Mouse (Mus musculus): ENCODE data around the gene Ppp2r2c. TPM values are rescaled to one million over a fixed set of nuclear protein-coding genes. Genes with fewer than 3 reads are reported as not detected.

The Ppp2r2c gene
- polyA plus RNA-seq (2017; shearing (Covaris generic)), result not detected

DNA sequence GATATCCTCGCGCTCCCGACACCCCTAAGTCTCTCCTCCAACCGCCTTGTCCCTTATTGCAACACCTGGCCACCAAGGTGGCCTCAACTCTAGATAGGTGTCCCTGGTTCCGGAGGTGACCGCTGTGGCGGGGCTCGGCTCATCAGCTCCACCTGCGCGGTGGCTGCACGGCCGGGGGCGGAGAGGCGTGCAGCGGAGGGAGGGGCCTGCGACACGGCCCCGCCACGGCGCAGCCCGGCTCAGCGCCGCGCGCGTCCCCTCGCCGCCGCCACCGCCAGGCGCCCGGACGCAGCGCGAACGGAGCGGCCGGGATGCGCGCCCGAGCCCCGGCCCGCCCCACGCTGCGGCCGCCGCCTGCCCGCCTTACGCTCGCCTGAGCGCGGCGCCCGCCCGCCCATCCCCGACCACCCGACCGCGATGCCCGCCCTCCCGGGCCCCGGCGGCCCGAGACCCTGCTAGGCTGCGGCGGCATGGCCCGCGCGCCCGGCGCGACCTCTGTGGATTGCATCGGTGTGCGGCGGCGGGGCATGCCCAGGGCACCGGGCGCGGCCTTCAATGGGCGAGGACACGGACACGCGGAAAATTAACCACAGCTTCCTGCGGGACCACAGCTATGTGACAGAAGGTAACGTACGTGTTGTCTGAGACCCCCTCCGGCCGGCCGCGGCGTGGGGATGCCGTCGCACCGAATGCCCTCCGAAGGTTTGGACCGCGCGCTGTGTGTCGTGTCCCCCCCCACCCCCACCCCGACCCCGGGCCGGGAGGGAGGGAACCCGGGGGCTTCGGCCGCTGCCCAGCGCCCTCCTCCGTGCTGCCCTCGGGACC, at the start of gene Ppp2r2c:
Gene Ppp2r2c (plus strand): TSS at position 248 of the 825 bp plus-strand sequence.

GRCm38 (mm10) chr5:36829913-36830879, 38.1 kb upstream of the Ppp2r2c start, which contains the start of gene Man2b2:
Gene Man2b2, minus strand, starts transcription at chr5:36830653.

GRCm38 (mm10) chr5:36988781-36989624, 120.7 kb downstream of the Ppp2r2c start, which contains the start of gene Wfs1:
Gene Wfs1, minus strand, starts transcription at chr5:36989205.

Other genes starting within 250 kb of the Ppp2r2c start
- 48.5 TPM for gene D5Ertd579e, start 172.5 kb upstream of the Ppp2r2c start, polyA plus RNA-seq (2017; shearing (Covaris generic))
- 3.1 TPM for gene Bloc1s4, start 119.9 kb upstream of the Ppp2r2c start, polyA plus RNA-seq (2017; shearing (Covaris generic))
- gene Mrfap1, start 71.7 kb upstream of the Ppp2r2c start, polyA plus RNA-seq (2017; shearing (Covaris generic)), result 178 TPM
- gene Man2b2, start 37.9 kb upstream of the Ppp2r2c start, polyA plus RNA-seq (2017; shearing (Covaris generic)), result 17.1 TPM
- 4.4 TPM for gene Wfs1, start 120.7 kb downstream of the Ppp2r2c start, polyA plus RNA-seq (2017; shearing (Covaris generic))
- gene Gm1043, start 216.9 kb downstream of the Ppp2r2c start, polyA plus RNA-seq (2017; shearing (Covaris generic)), result 1.9 TPM